Mouse (Mus musculus) neutrophil, adult 5-6 weeks (primary cell): Measurements from ENCODE around the gene Tmem198. TPM values are rescaled to one million over a fixed set of nuclear protein-coding genes. Genes with fewer than 3 reads are reported as not detected.
A peak's percentile ranks its signal among the peaks of the same experiment; 100 is the strongest.

Experiments used
- ATAC-seq: fragments of 151-379, 151-347 bp; 2 replicates; pipeline ENCODE4 v1.8.0; 2017; ENCODE audit warnings: mild to moderate bottlenecking, moderate TSS enrichment; ENCODE audit not compliant: insufficient number of reproducible peaks, poor library complexity, low FRiP score, severe bottlenecking; ENCODE audit errors: extremely low read depth
- total RNA-seq: library from RNA; stranded (forward); fragments of 200-1000 nt; gene quantifications from 2 replicates; pipeline ENCODE4 v1.2.3, GENCODE M21; 2017

Tmem198 gene
- total RNA-seq, 1 experiment from 2014 or later: 0.35 TPM

DNA sequence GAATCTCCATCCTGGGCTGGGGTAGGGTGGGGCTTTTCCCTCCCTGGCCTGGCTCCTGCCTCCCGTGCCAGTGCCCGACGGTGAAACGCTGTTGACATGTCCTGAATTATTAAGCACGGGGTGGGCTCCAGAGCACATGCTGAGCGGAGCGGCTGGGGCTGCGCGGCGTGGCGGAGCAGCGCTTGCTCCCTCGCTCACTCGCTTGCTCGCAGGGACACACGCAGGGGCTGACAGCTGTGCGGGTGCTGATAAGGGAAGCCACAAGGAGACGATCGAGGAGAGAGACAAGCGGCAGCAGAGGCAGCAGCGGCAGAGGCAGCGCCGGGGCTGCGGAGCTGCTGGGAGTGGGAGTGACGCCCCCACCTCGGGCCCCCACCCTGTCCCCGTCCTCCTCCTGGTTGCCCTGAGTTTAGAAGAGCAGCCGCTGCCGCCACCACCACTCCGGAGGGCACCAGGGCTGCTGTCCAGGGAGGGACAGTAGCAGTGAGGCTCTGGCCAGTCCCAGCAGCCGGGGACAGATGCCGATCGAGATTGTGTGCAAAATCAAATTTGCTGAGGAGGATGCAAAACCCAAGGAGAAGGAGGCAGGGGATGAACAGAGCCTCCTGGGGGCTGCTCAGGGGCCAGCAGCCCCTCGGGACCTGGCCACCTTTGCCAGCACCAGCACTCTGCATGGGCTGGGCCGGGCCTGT, 28.9 kb upstream of the Tmem198 start, which contains the start of gene Asic4:
Gene Asic4 (plus strand): TSS at position 123 of the 692 bp plus-strand sequence.
- ATAC-seq: no peak

DNA sequence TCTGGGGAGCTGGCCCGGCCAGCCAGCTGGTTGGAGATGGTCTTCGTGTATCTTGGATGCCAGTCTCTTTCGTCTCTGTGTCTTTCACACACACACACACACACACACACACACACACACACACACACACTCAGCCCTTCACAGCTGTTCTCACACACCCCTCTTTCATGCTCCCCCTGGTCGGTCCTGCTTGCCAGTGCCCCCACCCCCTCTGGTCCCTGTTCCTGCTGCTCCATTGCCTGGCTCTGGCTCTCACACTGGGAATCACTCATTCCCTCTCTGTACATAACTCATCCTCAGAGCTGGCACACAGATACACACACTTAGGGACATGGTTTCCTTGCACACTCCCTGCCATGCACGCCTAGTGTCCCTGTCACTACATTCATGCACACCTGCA, 27.4 kb upstream of the Tmem198 start:
- ATAC-seq: no peak

DNA sequence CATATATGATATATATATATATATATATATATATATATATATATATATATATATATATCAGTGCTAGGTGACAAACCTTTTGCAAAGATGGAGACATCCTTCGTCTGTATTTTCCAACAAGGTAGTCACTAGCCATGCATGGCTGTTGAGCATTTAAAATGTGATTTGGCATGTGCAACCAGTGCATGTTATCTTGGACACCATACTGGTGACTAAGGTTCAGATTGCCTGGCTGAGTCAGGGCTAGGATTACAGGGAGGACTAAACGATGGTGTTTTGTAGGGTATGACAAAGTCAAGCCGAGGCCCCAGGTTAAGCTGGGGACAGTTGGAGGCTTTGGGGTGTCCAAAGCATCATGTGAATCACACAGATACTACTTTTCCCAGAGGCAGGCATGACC, 23.9 kb upstream of the Tmem198 start:
- ATAC-seq: no peak

DNA sequence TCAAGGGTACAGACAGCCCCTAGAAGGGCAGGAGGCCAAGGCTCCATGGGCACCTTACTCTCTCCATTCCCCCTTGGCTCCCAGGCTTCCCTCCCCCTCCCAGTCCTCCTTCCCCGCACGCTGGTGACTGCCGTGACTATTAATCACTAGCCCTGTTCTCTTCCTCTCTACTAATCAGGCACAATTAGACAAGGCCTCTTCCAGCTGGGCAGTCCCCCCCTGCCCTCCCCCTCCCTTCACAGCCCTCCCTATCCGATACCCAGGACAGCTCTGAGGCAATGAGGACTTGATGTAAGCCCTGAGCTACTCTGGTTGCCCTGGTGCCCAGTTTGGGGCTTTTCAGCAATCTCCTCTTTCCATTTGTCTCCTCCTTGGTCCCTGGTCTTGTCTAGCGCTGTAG, 23.4 kb upstream of the Tmem198 start:
- no peak for ATAC-seq

DNA sequence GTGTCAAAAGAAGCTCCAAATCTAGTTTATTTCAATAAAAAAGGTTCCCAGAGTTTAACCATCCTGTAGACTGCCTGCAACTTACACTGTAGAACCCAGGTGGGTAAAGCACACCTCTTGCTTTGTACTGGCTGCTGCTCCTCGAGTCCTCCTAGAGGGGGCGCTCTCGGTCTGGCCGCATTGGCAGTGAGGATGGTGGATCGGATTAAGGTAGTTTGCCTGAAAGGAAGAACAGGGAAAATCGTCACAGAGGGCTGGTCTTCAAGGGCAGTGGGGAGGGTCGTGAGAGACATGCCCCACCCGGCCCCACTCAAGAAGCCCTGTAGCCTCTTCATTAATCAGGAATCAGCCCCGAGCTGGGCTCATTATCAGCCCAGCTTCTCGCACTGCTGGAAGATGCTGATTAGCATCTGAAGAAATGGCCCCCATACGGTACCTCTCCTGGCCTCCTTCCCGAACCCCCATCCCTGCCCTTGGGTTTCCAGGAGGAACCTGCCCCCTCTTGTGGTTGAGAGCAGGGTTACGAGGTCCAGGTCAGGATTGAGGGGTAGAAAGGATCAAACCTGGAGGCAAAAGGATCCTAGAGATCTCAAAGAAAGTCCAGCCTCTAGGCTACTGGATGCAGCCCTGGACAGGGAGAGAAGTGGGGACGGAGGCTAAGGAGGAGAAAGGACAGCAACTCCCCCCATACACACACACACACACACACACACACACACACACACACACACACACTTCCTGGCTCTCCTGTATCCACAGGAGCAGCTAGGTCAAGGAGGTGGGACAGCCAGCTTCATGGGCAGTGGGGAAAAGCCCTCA, 22.4 kb upstream of the Tmem198 start:
- ATAC-seq: no peak

DNA sequence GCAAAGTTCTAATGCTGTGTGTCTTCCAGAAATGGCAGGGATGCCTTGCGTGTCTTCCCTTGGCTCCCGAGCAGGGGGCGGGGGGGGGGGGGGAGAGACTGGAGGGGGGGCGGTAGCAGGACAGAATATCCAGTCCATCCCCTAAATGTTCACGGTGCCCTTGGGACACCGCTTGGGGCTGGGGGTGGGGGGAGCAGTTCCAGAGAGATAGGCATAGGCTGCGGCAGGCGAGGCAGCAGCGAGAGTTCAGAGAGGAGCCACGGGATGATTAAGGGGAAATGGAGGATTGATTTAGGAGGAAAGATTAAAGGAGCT, 21.7 kb upstream of the Tmem198 start:
- ATAC-seq: no peak

DNA sequence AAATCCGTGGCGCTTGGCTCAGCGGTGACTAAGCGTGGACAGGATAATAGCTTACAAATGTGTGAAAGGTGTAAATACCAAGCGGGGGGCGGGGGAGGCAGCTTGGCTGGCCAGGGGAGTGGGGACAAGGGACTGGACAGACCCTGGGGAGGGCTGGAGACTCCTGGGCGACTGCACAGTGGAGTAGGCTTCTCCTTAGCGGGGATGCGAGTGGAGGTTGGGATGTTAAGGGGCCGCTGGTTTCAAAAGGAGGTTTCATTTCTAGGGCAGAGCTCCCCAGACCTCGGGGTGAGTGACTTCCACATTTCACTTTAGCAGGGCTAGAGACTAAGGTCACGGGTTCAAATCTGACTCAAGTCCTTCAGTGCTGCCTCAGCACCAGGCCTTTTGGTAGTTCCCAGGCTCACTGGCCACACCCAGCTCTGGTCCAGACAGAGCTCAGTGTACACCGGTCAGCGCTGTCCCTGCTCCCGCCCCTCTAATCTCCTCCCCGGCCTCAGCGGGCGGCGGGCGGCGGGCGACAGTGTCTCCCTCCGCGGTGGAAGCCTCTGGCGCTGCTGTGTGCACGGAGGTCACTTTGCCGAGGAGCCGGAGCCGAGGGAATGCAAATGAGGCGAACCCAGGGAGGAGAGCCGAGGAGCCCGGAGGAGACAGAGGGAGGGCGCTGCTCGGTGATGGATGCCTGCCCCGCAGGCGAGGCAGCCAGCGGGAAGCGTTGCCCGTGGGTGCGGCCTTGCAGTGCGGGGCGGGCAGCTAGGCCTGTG, 21.1 kb upstream of the Tmem198 start:
- ATAC-seq: no peak

DNA sequence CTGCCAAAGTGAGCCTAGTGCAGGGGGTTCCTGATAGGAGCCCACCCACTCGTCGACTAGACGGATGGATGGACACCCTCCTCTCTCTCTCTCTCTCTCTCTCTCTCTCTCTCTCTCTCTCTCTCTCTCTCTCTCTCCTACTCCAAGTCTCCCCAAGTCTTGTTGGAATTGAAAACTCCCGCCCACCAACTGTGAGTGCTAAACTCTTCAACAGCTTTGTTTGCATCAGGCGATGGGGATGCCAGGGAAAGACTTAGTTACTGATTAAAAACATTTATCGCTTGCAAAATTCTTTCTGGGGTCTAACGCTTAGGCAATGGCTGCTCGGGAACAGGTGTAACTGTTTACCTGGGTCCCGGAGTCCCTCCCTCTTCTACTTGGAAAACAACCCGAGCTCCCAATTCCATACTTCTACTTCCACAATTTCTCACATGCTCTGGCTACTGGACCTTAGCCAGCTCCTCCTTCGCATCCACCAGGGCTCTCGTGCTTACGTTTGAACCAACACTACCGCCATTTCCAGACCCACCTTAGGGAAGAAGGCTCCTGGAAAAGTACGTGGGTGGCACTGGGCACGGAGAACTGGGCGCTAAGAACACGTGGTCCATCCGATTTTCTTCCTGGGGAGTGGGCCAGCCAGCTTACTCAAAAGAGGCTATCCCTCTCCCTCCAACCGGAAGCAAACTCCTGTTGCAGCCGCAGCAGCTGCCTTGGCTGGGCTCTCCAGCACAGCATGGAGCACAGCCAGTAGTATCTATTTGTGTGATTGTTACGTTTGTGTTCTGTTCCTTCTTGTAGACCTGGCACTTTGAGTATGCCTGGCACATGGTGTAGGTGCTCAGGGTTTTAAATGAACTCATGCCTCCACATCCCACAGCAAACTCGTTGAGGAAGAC, 20.3 kb upstream of the Tmem198 start:
- no peak for ATAC-seq

DNA sequence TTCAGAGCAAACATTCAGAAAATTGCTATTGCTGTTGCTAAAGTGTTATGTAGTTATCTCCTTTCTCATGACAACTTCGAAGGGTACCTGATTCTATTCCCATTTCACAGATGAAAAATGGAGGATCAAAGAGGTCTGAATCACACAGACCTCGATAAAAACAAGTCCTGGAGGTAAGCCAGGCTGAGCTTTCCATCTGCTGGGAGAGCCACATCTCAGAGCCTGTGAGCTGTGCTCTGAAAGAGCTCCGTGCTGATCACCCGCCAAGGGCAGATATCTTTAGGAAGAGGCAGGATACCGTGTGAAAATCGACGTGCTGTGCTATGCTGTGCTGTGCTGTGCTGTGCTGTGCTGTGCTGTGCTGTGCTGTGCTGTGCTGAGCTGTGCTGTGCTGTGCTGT, 19.0 kb upstream of the Tmem198 start:
- ATAC-seq: no peak

DNA sequence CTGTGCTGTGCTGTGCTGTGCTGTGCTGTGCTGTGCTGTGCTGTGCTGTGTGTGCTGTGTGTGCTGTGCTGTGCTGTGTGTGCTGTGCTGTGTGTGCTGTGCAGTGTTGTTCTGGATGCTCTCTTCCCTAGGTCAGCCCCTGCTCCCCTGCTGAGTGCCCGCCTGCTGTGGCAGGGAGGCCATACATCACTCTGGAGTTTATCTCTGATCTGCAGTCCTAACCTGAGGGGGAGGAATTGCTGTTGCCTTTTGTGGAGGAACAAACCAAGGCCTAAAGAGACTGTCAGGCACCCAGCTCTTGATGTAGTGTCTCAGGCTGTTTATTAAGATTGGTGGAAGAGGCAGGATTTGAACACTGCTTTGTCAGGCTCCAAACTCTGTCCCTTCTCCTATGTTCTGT, 16.7 kb upstream of the Tmem198 start:
- ATAC-seq: no peak

DNA sequence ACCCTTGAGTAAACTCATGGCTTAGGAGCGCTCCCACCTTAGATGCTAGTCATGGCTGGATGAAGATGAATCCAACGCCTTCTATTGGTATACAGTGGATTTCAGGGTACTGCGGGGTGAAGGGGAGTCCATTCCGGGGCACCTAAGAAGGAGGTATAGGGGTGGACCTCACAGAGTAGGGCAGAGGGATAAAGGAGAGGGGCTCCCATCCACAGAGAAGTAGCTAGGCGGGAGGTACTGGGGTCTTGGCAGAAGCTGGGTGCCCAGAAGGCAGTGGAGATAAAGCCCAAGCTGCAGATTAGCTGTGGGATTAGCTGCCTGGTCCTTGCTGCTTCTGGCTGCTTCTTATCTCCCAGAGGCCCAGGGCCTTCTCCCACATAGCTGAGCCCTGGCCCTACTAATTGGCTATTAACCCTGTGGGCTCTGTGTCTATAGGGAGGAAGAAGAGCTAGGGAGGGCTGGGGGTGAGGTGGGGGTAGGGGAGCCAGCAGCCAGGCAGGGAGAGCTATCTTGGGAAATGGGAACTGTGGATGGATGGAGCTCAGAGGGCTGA, 15.6 kb upstream of the Tmem198 start:
- no peak for ATAC-seq

DNA sequence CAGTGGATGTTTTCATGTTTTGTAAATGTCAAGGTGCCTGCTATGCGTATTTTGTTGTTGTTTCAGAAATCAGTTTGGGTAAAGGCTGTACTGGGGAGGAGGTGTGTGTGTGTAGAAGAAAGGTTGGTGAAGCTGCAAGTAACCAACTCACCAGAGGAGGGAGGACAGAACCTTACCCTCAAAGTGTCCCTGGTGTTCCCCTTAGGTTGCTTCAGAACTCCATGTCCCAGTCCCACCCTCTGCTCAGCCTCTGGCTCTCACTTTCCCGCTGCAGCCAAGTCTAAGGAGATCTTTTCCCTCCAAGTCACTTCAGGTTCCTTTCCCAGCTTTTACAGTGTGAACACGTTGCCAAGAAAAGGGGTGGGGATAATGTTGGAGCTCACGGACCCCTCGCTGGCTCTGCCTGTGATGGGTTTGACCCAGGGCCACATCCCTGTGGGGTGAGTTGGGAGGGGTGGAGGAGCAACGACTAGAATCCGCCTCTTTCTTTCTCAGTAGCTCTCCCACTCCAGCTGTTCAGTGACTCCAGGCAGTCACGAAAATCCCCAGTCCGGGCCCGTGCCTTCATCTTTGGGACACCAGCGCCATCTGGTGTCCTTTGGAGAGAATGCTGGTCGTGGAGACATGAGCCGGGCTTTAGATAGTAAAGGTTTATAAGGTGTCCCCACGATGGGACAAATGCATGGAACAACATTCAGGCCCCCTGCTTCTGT, 12.0 kb upstream of the Tmem198 start:
- ATAC-seq: peak; percentile 34; the same call in 1 of the 2 replicates

DNA sequence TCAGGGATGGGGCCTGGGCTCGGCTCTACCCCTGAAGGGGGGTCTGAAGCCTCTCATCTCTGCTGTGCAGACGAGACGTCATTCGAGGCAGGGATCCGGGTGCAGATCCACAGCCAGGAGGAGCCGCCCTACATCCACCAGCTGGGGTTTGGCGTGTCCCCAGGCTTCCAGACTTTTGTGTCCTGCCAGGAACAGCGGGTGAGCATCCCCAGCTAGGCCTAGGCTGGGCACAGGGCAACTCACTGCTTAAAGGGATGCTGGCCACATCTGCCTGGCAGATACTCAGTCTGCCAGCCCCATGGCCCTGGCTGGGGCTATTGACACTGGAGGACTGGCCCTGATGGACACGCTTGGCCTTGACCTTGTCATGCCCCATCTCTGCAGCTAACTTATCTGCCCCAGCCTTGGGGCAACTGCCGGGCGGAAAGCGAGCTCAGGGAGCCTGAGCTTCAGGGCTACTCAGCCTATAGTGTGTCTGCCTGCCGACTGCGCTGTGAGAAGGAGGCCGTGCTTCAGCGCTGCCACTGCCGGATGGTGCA, 10.0 kb upstream of the Tmem198 start:
- no peak for ATAC-seq

DNA sequence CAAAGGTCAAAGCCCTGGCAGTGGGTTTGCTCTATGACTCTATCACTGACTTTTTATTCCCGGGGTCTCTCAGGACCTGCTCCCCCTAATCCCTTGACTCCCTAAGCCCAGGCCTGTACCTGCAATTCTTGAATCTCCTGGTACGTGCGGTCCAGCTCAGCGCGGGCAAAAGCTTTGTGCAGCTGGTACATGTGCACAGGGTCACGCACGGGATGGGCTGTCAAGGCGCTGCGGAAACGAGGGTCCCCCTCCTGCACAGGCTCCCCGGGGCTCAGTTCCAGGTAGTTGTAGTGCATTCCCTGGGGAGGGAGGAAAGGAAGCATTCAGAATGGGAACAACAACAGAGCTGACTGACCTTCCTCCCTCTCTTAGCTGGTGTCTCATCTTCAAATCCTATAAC, 2.9 kb upstream of the Tmem198 start:
- ATAC-seq: no peak

DNA sequence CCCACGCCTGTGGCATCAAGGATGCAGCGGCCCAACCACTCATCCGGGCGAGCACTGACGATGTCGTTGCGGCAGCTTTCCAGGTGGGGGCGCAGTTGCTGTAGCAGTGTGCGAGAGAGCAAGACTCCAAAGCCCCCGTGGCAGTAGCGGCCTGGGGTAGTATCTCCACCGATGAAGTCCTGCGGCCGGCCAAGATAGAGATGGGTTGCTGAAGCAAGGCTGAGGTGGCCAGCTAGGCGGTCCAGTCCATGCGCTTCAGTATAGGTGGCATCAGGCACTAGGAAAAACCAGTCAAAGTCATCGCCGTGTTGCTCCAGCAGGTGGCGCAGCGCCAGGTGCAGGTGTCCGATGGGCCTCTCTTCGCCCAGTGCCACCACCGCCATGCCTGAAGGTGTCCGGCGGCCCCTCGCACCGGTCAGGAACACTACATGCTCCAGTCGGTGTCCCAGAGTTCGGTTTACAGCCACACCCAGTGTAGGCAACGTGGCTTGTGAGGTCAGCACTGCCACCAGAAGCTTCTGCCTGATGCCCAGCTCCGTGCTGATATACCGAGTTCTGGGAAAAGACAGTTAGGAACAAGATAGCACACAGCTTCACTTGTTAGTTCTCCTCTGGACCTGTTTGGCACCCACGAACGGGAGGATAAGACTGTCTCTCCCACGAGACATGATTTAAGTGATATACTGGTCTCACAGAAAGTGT, 1.9 kb upstream of the Tmem198 start:
- ATAC-seq: peak; percentile 18

DNA sequence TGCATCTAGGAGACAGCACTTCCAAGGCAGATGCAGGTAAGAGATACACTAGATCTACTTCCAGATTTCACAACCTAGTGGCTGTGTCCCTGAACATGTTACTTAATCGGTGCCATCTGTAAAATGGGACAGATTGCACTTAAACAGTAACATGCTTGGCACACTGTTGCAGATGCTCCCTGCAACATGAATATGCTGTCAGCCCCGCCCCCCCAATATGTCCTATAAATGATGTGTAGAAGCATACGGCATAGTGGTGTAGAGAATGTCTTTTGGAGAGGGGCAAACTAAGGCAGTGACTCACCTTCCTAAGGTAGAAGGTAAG, 1.4 kb upstream of the Tmem198 start:
- no peak for ATAC-seq

DNA sequence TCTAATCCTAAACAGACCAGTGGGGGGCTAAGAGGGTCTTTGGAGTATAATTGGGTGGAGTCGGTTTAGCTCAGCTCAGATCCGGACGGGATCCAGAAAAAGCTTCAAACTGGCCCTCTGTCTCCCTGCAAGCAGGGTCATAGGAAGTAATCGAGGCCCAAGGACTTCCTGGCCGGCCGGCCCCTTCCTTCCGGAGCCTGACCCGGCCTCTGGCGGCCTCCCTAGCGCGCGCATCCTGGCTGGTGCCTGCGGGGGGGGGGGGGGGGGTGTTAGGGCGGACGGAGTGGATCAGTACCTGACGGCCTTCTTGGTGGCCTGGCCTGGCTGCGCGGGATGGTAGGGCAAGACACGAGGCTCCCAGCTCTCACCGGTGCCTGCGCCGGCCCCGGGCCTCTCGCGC, 835 bp upstream of the Tmem198 start:
- no peak for ATAC-seq

DNA sequence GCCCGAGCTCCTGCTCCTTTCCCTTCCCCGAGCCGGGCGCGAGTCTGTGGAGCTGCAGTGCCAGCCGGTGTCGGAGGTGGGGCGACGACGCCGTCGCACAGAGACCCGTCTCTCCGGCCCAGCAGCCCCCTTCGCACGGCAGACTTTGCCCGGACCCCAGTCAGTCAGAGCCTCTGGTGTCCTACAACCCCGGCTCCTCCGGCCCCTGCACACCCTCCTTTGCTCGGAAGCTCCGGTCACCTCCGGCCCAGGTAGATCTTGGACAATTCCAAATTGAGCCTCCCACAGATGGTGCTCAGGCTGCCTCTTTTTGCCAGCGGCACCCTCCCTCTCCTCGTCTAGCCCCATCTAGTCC, 280 bp downstream of the Tmem198 start:
- ATAC-seq: no peak
